18 mouse cellular contexts compared by ENCODE assay signal in genomic region chr6:119828165-119828564, GRCm38 (mm10).
"Had no signal": no experiment of that assay in that cellular context is flagged by ENCODE, and none has a peak within 500 bp of the region (broad histone marks: within the 10 kb centered on the region; RNA-seq: fewer than 3 reads in every experiment).

No protein-coding gene starts in this region.

- H3K9me3 ChIP-seq: midbrain, embryonic 10.5 days; midbrain, embryonic 12.5 days; neural tube, embryonic 13.5 days; neural tube, embryonic 15.5 days had no signal

- H3K4me2 ChIP-seq: lung, embryonic 14.5 days; midbrain, embryonic 12.5 days; neural tube, embryonic 13.5 days; neural tube, embryonic 15.5 days had no signal

- ATAC-seq: midbrain, embryonic 16.5 days had no signal

- H3K27me3 ChIP-seq: midbrain, embryonic 12.5 days; neural tube, embryonic 13.5 days; neural tube, embryonic 15.5 days had no signal

- H3K9ac ChIP-seq: lung, embryonic 14.5 days; midbrain, embryonic 12.5 days; neural tube, embryonic 13.5 days; neural tube, embryonic 15.5 days had no signal

- H3K4me1 ChIP-seq: midbrain, embryonic 10.5 days; midbrain, embryonic 12.5 days had no signal

- H3K27ac ChIP-seq: midbrain, embryonic 10.5 days; midbrain, embryonic 12.5 days; neural tube, embryonic 13.5 days; neural tube, embryonic 15.5 days had no signal

- H3K4me3 ChIP-seq: midbrain, embryonic 10.5 days; midbrain, embryonic 12.5 days; myocyte; neural tube, embryonic 13.5 days; neural tube, embryonic 15.5 days had no signal

- DNase-seq: lung, embryonic 14.5 days; lung, postnatal 10 days; lung, postnatal 4 days; midbrain, embryonic 14.5 days; retina, postnatal 1 day; right cerebral cortex, adult 18-20 months; right cerebral cortex, postnatal 25 days; right cerebral cortex, postnatal 4 days; spleen, adult 18-20 months; thymus, adult 18-20 months; thymus, postnatal 14 days; thymus, postnatal 36 days had no signal
